Mouse (Mus musculus): Measurements from ENCODE around the gene Pkd1l2.

- TF ChIP-seq EP300 (IDR thresholded peaks at IDR 0.05; ENCODE audit: low read depth) (no peak), CTCF (IDR thresholded peaks at IDR 0.05; ENCODE audit: low read depth) (no peak)
Observed at GRCm38 (mm10) chr8:117082399-117082872, at the start of gene Pkd1l2.
